Mouse (Mus musculus) testis, postnatal 10 days (tissue): ENCODE data around the gene Rsph3a.

Experiments used
- DNase-seq: peaks from one replicate; pipeline ENCODE4 v3.0.0; 2021; ENCODE audit warnings: low spot score

Gene Rsph3a

DNA sequence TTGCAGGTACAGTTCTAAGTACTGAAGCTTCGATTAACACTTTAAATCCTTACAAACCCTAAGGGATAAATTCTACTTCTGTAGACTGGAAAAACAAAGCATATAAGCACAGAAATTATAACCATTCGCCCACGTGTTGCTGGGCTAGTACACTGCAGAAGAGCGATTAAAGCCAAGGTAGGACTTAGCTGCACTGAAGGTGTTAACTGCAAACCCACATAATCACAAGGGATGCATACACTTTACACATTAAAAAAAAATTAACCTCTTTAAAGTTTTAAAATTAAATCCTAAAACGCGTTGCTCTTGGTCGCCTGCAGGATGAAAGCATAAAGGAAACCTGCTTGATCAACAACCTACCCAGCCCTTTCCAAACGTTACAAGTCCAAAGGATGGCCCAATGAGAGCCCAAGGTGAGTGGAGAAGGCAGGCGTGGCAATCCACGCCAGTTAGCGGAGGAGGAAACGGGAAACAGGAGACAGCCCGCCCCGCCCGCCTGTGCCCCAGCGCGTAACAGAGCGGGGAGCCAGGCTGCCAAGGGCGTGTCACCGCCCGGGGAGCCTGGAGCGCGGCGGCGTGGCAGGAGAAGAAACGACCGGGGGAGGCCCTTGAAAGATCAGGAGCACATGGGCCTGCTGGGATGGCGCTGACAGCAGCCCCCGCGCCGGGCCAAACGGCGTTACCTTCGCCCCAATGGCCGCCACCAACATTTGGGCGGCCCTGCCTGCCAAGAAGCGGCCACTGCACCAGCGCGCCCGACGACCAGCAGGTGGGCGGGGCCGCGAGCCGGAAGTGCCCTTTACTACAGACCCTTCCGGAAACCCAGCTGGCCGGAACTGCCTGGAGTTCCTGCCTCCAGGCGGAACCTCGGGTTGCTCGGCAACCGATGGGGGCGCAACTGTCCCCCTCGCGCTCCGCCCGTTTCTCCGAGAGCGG lies at the start of gene Rsph3a:
Gene Rsph3a (plus strand): TSS at position 498 of the 936 bp plus-strand sequence.
- peak; percentile 90 for DNase-seq

GRCm38 (mm10) chr17:7896047-7896635 lies 49.3 kb upstream of the Rsph3a start:
- DNase-seq = no peak

- DNase-seq = no peak
These were observed 48.3 kb upstream of the Rsph3a start for GRCm38 (mm10) chr17:7897120-7897519.

DNA sequence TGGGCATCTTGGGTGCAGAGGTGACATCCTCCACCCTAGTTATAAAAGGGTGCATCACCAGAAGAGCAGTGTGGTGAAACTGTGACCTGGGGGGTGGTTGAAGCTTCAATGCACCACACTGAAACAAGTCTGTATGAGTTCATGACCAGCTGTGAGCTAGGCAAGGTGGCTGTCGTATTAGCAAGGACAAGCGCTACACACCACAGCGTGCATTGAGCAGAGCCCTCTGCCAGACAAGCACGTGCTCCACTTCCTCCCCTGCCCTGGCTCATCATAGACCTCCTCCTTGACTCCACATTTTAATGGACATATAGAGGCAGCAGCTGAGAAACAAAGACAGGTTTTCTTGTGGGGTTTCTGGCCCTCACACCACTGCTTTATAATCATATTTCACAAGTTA lies 47.7 kb upstream of the Rsph3a start:
- no peak for DNase-seq

GRCm38 (mm10) chr17:7899233-7899632 lies 46.2 kb upstream of the Rsph3a start:
- no peak for DNase-seq

- DNase-seq = no peak
These were observed 45.5 kb upstream of the Rsph3a start for GRCm38 (mm10) chr17:7899961-7900360.

- no peak for DNase-seq
These were observed 43.9 kb upstream of the Rsph3a start for GRCm38 (mm10) chr17:7901536-7901935.

DNA sequence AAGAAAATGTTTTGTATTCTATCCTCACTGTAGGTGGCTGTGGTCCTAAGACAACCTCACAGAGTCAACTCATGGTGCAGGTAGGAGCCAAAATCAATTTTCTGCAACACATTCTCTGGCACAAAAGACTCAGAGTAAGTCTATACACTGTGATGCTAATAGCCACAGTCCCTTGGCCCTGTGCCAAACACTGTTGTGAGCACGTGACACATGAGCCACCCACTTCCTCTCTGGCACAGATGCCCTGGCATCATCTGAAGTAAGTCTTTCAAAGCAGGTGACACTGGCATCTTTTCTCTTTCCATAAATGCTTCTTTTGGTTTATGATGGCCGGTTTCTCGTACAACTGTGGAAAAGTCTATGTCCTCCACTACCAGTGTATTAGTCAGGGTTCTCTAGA lies 43.1 kb upstream of the Rsph3a start:
- DNase-seq = no peak

DNA sequence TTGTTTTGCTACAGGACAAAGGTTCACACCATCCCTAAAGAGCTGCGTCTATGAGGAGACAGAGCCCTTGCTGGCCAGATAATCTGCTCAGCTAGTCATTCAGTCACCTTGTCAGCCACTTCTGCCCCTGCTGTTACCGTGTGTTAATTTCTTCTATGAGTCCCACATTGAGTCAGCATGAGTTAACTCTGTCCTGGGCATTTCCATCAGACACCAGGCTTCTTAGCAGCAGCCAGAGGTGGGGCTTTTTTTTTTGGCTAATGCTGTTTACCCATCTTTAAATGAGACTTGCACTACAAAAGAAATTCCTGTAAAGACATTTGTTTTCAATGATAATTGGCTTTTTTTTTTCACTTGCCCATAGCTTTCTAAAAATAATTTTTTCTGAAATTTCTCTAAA lies 40.4 kb upstream of the Rsph3a start:
- DNase-seq = no peak

DNA sequence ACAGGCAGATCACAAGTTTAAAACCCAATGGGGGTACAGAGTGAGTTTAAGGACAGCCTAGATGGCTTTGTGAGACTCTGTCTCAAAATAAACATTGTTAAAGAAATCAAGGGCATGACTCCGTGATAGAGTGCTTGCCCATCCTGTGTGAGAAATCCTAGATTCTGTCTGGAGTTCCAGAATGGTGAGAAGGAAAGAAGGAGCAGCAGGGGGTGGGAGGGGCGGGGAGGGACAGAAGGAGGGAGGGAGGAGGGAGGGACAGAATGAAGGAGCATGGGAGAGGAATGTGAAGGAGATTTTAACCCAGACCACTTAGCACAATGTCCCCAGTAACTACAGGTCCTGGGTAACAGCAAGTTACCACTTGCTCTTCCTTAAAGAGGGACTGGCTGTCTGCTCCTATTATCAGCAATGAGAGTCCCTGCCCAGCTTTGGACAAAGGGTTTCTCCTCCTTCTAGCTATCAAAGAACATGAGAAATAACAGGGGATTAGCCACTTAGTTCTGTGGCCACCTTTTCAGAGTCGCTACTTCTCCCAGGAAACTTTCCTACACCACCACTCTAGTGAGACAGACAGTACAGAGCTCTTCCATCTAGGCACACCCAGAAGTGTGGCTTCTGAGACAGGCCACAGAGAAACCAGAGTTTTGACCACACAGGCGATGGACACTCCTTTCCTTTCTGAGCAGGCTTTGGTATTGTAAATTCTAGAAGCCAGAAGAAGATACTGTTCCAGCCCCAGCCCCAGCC lies 39.3 kb upstream of the Rsph3a start:
- no peak for DNase-seq

GRCm38 (mm10) chr17:7914596-7915227 lies 30.7 kb upstream of the Rsph3a start:
- DNase-seq = peak; percentile 25

DNA sequence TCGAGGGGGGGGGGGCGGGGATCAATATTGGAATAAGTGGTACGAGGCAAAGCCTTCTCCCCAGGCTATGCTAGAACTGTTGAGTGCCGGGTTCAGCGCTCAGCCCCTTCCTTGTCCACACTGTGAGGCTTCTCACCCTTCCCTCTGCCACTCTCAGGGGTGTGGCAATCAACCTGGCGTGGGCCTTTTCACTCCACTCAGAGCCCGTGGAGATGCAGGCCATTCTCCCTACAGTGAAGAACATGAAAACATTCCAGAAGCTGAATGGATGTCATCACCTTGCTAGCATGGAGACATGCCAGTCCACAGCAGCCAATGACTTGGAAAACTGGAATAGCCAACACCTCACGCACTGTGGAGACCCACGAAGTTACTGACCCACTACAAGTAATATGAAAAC lies 29.6 kb upstream of the Rsph3a start:
- no peak for DNase-seq

- no peak for DNase-seq
These were observed 28.4 kb upstream of the Rsph3a start for GRCm38 (mm10) chr17:7916782-7917574.

DNA sequence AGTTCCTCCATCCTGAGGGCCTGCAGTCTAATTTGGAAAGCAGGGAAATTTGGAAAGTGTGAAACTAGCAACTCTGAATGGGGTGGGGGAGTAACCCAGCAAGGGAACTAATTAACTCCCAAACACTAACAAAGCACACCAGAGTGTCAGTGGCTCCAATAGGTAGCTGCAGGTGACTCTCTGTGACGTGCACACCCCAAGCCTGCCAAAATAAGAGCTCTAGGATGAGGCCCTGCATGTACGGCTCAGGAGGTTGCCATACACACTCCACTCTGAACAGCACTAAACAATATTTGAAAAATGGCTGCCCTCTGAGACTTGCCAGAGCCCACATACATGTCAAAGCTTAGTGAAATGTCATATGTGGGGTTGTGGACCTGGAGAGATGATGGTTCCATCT lies 27.1 kb upstream of the Rsph3a start:
- no peak for DNase-seq

- DNase-seq = no peak
These were observed 26.2 kb upstream of the Rsph3a start for GRCm38 (mm10) chr17:7919209-7919608.

GRCm38 (mm10) chr17:7922564-7922963 lies 22.9 kb upstream of the Rsph3a start:
- peak; percentile 30 for DNase-seq

GRCm38 (mm10) chr17:7924185-7924725 lies 21.2 kb upstream of the Rsph3a start:
- DNase-seq = peak; percentile 34

DNA sequence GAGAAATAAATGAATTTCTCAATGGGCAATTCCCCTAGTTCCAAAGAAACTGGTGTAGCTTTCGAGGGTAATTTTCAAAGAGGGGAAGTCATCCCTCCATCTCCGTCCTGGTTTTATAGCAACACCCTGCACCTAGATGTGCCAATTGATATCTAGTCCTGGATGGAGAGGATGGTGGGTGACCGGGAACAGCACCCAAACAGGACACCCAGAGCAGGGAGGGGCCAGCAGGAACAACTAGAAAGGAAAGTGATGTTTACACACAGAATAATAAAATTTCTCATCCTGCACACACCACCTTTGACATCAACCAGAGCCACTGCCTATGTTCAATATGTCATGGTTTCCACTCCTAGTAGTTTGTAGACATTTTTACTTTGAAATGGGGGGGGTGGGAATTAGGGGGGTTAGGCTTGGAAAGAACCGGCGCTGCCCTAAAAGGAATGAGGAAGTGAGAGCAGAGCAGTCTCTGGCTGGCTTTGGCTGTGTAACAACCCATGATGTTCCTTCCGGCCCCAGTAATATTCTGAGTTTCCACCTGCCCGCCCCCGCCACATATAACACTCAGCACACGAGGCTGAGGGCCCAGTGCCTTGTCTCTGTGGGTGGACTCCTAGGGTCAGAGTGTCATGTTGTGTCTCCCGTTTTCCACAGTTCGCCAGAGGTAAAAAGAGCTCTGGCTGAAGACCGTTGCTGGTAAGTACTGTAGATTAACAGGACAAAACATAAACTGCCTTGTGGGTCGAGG lies 19.8 kb upstream of the Rsph3a start, which contains the start of gene Tagap:
Gene Tagap (plus strand): TSS at position 588 of the 748 bp plus-strand sequence.
- DNase-seq = peak; percentile 33

DNA sequence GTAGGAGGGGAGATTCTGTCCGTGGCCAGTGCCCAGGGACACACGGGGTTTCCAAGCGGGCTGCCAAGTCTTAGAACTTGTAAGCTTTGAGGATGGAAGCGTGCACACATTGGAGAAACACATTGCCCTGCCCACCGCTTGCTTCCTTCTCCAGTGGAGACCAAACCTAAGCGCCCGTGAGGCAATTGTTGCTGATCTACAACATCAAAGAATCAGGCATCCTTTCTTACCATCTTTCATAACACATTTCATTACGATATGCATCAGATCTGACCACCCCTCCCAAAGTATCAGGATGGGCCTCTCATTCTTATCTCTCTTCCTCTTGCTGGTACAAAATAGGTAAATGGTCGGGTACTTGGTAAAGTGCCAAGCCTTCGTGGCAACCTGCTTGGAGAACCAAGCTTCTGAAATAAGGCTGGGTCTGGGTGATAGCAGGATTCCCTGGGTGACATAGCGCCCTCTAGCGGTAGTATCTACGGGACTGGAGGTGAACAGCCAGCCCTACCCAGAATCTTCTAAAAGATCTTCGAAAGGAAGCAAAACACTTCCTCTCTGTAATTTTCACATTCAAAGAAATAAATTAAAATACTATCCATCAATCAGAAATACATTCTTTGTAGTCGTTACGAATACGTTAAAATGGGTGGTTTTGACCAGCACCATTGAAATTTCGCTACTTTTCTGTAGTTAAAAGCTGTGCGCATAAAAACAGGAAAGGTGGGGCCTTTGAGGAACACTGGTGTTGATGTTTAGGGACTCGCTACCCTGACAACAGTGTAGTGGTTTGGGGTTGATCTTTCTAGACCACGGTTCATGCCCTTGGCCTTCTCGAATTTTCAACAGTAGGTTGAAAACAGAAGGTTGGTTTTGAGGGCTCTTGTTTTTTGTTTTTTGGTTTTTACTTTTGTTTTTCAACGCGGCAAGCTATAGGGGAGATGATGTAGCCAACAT lies 17.6 kb upstream of the Rsph3a start:
- peak; percentile 84 for DNase-seq
